Mouse (Mus musculus) testis, adult 2 months (tissue): ENCODE data around the gene Cux2.

Source experiments
- CTCF ChIP-seq: fragments of 200-500 bp; IDR thresholded peaks from 2 replicates; pipeline ENCODE4 v1.5.1; 2012; ENCODE audit warnings: low read depth, mild to moderate bottlenecking, inconsistent platforms, low read length, moderate library complexity; ENCODE audit not compliant: control insufficient read depth, insufficient read depth, insufficient replicate concordance
- POLR2A ChIP-seq: fragments of 200-500 bp; IDR thresholded peaks from 2 replicates; pipeline ENCODE4 v1.6.1; 2012; ENCODE audit warnings: low read depth, mild to moderate bottlenecking, inconsistent platforms, low read length, moderate library complexity; ENCODE audit not compliant: control insufficient read depth

- no peak for TF ChIP-seq CTCF
- TF ChIP-seq POLR2A = no peak
Measured at GRCm38 (mm10) chr5:122084470-122084869, 34.6 kb upstream of the Cux2 start.
